Mouse (Mus musculus) testis, adult 10 weeks (tissue): ENCODE data around the gene Lrrc4b. TPM values are rescaled to one million over a fixed set of nuclear protein-coding genes. Genes with fewer than 3 reads are reported as not detected.

Source experiments
- polyA plus RNA-seq: library from polyadenylated mRNA; stranded (reverse); fragments of 350-450 nt; fragmentation: Illumina TruSeq; extraction: RNeasy Lipid Tissue Mini Kit (QIAGEN cat#74804); gene quantifications from one replicate; pipeline ENCODE4 v1.2.3, GENCODE M21; 2014; ENCODE audit warnings: low read depth, low replicate concordance

Gene Lrrc4b
- not detected for polyA plus RNA-seq

DNA sequence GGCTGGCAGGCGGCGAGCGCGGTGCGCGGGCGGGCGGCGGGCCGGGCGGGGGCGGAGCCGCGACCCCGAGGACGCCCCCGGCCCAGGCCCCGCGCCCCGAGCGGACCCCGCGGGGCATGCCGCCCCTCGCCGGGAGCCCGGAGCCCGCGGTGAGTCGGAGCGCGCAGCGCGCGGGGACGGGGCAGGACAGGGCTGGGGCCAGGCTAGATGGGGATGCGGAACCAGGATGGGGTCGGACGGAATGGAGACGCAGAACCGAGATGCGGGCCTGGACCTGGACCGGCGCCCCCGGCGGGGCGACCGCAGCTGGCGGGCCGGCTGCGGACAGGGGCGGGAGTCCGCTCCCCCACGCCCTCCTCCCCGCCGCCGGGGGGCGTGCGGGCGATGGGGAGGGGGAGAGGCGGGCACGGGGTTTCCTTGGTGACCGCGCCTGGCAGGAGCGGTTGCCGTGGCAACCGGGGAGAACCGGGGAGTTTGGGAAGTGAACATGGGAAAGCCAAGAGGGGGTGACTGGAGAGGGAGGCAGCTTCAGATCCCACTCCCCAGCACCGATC lies at the start of gene Lrrc4b:
Lrrc4b (plus strand) TSS at position 51 of the 554 bp plus-strand sequence.

DNA sequence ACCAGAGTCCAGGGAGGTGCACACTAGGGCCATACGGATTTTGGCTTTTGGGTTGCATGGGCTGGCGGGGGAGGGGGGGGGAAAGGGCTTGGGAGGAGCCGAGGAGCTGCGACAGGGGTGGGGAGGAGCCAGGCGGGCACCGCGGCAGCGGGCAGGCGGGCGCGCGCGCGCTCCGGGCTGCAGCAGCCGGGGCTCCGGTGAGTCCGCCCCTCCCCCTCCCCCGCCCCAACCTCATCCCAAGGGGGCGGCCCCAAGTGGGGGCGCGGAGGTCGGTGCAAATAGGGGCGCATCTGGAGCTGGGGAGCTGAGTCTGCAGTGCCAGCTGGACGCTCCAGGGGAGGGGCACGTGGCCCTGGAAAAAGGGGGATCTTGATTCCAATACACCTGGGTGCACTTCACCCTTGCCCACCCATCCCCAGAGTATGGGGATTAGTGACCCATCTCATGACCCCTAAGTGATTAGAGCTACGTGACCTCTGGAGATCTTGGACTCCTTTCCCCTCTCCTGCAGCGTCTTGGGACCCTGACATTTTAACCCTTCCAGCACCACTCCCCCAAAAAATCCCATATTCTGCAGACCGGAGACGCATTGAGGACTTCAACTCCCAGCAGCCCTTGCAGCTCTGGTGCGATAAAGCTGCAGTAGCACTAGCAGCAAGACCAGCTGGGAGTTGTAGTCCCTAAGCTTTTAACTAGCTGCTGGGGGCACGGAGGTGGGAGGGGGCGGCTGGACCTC lies 44.7 kb upstream of the Lrrc4b start, which contains the start of gene Syt3:
Syt3 (plus strand) TSS at position 123 of the 736 bp plus-strand sequence.

GRCm38 (mm10) chr7:44385720-44386119 lies 43.1 kb upstream of the Lrrc4b start, which contains the start of gene 1700008O03Rik:
TSS of gene 1700008O03Rik (minus strand) at chr7:44385820.

GRCm38 (mm10) chr7:44465111-44465510 lies 36.3 kb downstream of the Lrrc4b start, which contains the start of gene Aspdh:
TSS of gene Aspdh (plus strand) at chr7:44465391.

DNA sequence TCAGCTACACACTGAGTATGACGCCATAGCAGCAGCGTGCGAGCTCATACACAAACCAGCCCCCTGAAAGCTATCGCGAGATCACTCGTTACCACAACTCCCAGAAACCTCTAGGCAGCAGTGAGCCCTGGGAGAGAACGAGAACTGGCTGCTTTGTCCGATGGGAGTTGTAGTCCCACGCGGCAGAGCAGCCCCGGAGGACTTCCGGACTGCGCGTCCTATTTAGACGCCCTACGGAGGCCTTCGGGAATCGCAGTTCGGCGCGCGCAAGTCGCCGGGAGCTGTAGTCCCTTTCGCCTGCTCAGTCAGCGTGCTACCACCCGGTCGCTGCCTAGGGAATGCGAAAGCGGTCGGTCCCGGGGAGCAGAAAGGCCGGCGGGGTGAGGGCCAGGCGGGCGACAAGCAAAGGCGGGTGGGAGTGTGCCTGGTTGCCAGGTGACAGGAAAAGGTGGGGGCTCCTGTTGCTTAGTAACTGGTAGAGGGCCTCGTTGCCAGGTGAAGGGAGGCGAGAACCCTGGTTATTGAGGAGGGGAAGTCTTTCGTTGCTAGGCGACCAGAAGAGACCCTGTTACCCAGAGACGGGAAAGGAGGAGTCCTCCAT lies 39.1 kb downstream of the Lrrc4b start, which contains the start of gene Josd2:
Josd2 (plus strand) TSS at position 170 of the 601 bp plus-strand sequence.

GRCm38 (mm10) chr7:44495992-44496770 lies 67.4 kb downstream of the Lrrc4b start, which contains the start of the genes Emc10 and Fam71e1:
TSS of gene Emc10 (minus strand) at chr7:44496529.
TSS of gene Fam71e1 (plus strand) at chr7:44496581.

Other genes starting within 250 kb of the Lrrc4b start
- gene Klk1b24, start 240.8 kb upstream of the Lrrc4b start, polyA plus RNA-seq: 10.9 TPM
- gene Klk1b3, start 230.8 kb upstream of the Lrrc4b start, polyA plus RNA-seq: 2.6 TPM
- gene Klk1b4, start 221.6 kb upstream of the Lrrc4b start, polyA plus RNA-seq: not detected
- gene Klk1b5, start 213.1 kb upstream of the Lrrc4b start, polyA plus RNA-seq: 0.64 TPM
- 1.4 TPM for gene Klk1, start 203.7 kb upstream of the Lrrc4b start, polyA plus RNA-seq
- 76.3 TPM for gene Gm36864, start 192.8 kb upstream of the Lrrc4b start, polyA plus RNA-seq
- gene 1700028J19Rik, start 182.3 kb upstream of the Lrrc4b start, polyA plus RNA-seq: 52.1 TPM
- 32.7 TPM for gene 2410002F23Rik, start 182.3 kb upstream of the Lrrc4b start, polyA plus RNA-seq
- gene Acp4, start 171.6 kb upstream of the Lrrc4b start, polyA plus RNA-seq: not detected
- gene Gm15517, start 167.6 kb upstream of the Lrrc4b start, polyA plus RNA-seq: 13.7 TPM
- gene Clec11a, start 122.1 kb upstream of the Lrrc4b start, polyA plus RNA-seq: 0.48 TPM
- 0.31 TPM for gene Shank1, start 118.8 kb upstream of the Lrrc4b start, polyA plus RNA-seq
- gene Syt3, start 44.9 kb upstream of the Lrrc4b start, polyA plus RNA-seq: 0.07 TPM
- 1.1 TPM for gene 1700008O03Rik, start 43.2 kb upstream of the Lrrc4b start, polyA plus RNA-seq
- not detected for gene Aspdh, start 36.4 kb downstream of the Lrrc4b start, polyA plus RNA-seq
- 1.9 TPM for gene Josd2, start 39.0 kb downstream of the Lrrc4b start, polyA plus RNA-seq
- 1.8 TPM for gene Emc10, start 67.5 kb downstream of the Lrrc4b start, polyA plus RNA-seq
- 119 TPM for gene Fam71e1, start 67.6 kb downstream of the Lrrc4b start, polyA plus RNA-seq
- not detected for gene Mybpc2, start 95.6 kb downstream of the Lrrc4b start, polyA plus RNA-seq
- not detected for gene Spib, start 103.1 kb downstream of the Lrrc4b start, polyA plus RNA-seq
- not detected for gene Pold1, start 119.8 kb downstream of the Lrrc4b start, polyA plus RNA-seq
- 2.3 TPM for gene Nr1h2, start 124.9 kb downstream of the Lrrc4b start, polyA plus RNA-seq
- gene Napsa, start 143.4 kb downstream of the Lrrc4b start, polyA plus RNA-seq: not detected
- gene Kcnc3, start 161.6 kb downstream of the Lrrc4b start, polyA plus RNA-seq: 0.08 TPM
- gene Myh14, start 241.8 kb downstream of the Lrrc4b start, polyA plus RNA-seq: 0.07 TPM